Mouse (Mus musculus) hindbrain, postnatal 0 days (tissue): ENCODE data around the gene Krt25. TPM values are rescaled to one million over a fixed set of nuclear protein-coding genes. Genes with fewer than 3 reads are reported as not detected.

Experiments used
- ATAC-seq: fragments of 200-750 bp; cut with Nextera tagmentation; 2 replicates; pipeline ENCODE4 v1.8.0; 2017; ENCODE audit warnings: mild to moderate bottlenecking, moderate TSS enrichment, moderate library complexity
- DNase-seq: peaks from one replicate; pipeline ENCODE4 v3.0.0-alpha.2; 2015; ENCODE audit warnings: low spot score
- H3K27ac ChIP-seq: fragments of 300-500 bp; sonication (generic); 2 replicates; pipeline ENCODE4 v1.5.1; 2014; ENCODE audit warnings: mild to moderate bottlenecking
- H3K27me3 ChIP-seq: fragments of 300-500 bp; sonication (generic); 2 replicates; pipeline ENCODE4 v1.6.1; 2014; ENCODE audit warnings: low read length, mixed read lengths; ENCODE audit not compliant: insufficient read depth
- H3K36me3 ChIP-seq: fragments of 300-500 bp; sonication (generic); 2 replicates; pipeline ENCODE4 v1.6.1; 2014; ENCODE audit warnings: low read length, mixed read lengths; ENCODE audit not compliant: insufficient read depth
- H3K4me1 ChIP-seq: fragments of 300-500 bp; sonication (generic); 2 replicates; pipeline ENCODE4 v1.6.1; 2014; ENCODE audit warnings: antibody characterized with exemption, low read length, mixed read lengths; ENCODE audit not compliant: insufficient read depth
- H3K4me2 ChIP-seq: fragments of 300-500 bp; sonication (generic); 2 replicates; pipeline ENCODE4 v1.6.1; 2014; ENCODE audit warnings: low read depth, mild to moderate bottlenecking, low read length, moderate library complexity, mixed read lengths
- H3K4me3 ChIP-seq: fragments of 300-500 bp; sonication (generic); 2 replicates; pipeline ENCODE4 v1.5.1; 2014; ENCODE audit warnings: low read length
- H3K9ac ChIP-seq: fragments of 300-500 bp; sonication (generic); replicated peaks from 2 replicates; pipeline ENCODE4 v1.6.1; 2014; ENCODE audit warnings: mild to moderate bottlenecking, low read length, moderate library complexity, mixed read lengths
- H3K9me3 ChIP-seq: fragments of 300-500 bp; sonication (generic); 2 replicates; pipeline ENCODE4 v1.6.1; 2016; ENCODE audit warnings: low read length, mixed read lengths
- CTCF ChIP-seq: IDR thresholded peaks from 2 replicates; pipeline ENCODE4 v1.5.1; 2016; ENCODE audit warnings: antibody characterized with exemption, control low read depth, low read depth
- WGBS: fragments of 180-500 bp; shearing (Covaris S2); extraction: QIAGEN DNeasy Blood & Tissue Kit; methylation state at CpG from one replicate; pipeline ENCODE4 v1.1.7; 2014; 5-methylcytosine and 5-hydroxymethylcytosine counted together
- polyA plus RNA-seq: library from polyadenylated mRNA; unstranded; fragments of >200 nt; fragmentation: Nextera tagmentation; extraction: Ambion mirVana; gene quantifications from 2 replicates; pipeline ENCODE4 v1.2.1, GENCODE M21; 2015
- total RNA-seq: library from RNA; depleted of rRNA; stranded (reverse); fragments of >200 nt; gene quantifications from 2 replicates; pipeline ENCODE4 v1.2.3, GENCODE M21; 2014

The Krt25 gene
- total and polyA plus RNA-seq, 2 experiments from 2014 or later, result 1.3 TPM

GRCm38 (mm10) chr11:99283334-99283733 lies 39.4 kb downstream of the Krt25 start:
- DNase-seq, result no peak
- H3K4me2 ChIP-seq, result no peak overlapping the region

GRCm38 (mm10) chr11:99281116-99281515 lies 41.6 kb downstream of the Krt25 start:
- H3K27me3 ChIP-seq, result no peaks in the 10 kb centered on the region
- H3K4me1 ChIP-seq, result no peaks in the 10 kb centered on the region
- WGBS, result 79% methylated on average over 9 of the region's 9 CpGs
- no peak overlapping the region for H3K4me2 ChIP-seq
- TF ChIP-seq CTCF, result no peak
- no peaks in the 10 kb centered on the region for H3K36me3 ChIP-seq
- no peak for ATAC-seq
- no peak overlapping the region for H3K27ac ChIP-seq
- DNase-seq, result no peak
- no peak overlapping the region for H3K4me3 ChIP-seq
- H3K9ac ChIP-seq, result no peak overlapping the region
- no peaks in the 10 kb centered on the region for H3K9me3 ChIP-seq

More at GRCm38 (mm10) chr11:99283334-99283733, 39.4 kb downstream of the Krt25 start:
- Histone ChIP-seq H3K27me3 (no peaks in the 10 kb centered on the region), H3K9me3 (no peaks in the 10 kb centered on the region), H3K9ac (no peak overlapping the region), H3K4me3 (no peak overlapping the region), H3K36me3 (no peaks in the 10 kb centered on the region), H3K4me1 (no peaks in the 10 kb centered on the region), H3K27ac (no peak overlapping the region)
- WGBS, result 51% methylated on average over 4 of the region's 4 CpGs
- no peak for ATAC-seq
- no peak for TF ChIP-seq CTCF

GRCm38 (mm10) chr11:99279986-99280385 lies 42.8 kb downstream of the Krt25 start:
- no peak for DNase-seq
- H3K27me3 ChIP-seq, result no peaks in the 10 kb centered on the region
- H3K27ac ChIP-seq, result no peak overlapping the region
- no peak overlapping the region for H3K4me2 ChIP-seq
- ATAC-seq, result no peak
- H3K36me3 ChIP-seq, result no peaks in the 10 kb centered on the region
- no peak for TF ChIP-seq CTCF
- H3K9ac ChIP-seq, result no peak overlapping the region
- H3K4me1 ChIP-seq, result no peaks in the 10 kb centered on the region
- 49% methylated on average over 5 of the region's 5 CpGs for WGBS
- H3K9me3 ChIP-seq, result no peaks in the 10 kb centered on the region
- no peak overlapping the region for H3K4me3 ChIP-seq

- no peaks in the 10 kb centered on the region for H3K4me1 ChIP-seq
- TF ChIP-seq CTCF, result no peak
- no peak overlapping the region for H3K4me2 ChIP-seq
- no peaks in the 10 kb centered on the region for H3K27me3 ChIP-seq
- DNase-seq, result no peak
- H3K9me3 ChIP-seq, result no peaks in the 10 kb centered on the region
- H3K9ac ChIP-seq, result no peak overlapping the region
- ATAC-seq, result no peak
- no peak overlapping the region for H3K4me3 ChIP-seq
- H3K36me3 ChIP-seq, result no peaks in the 10 kb centered on the region
- 62% methylated on average over 7 of the region's 7 CpGs for WGBS
- H3K27ac ChIP-seq, result no peak overlapping the region
These were observed 46.0 kb downstream of the Krt25 start for GRCm38 (mm10) chr11:99276786-99277185.

- Histone ChIP-seq H3K9me3 (no peaks in the 10 kb centered on the region), H3K36me3 (no peaks in the 10 kb centered on the region), H3K27me3 (no peaks in the 10 kb centered on the region), H3K4me3 (no peak overlapping the region), H3K27ac (no peak overlapping the region), H3K4me1 (no peaks in the 10 kb centered on the region), H3K9ac (no peak overlapping the region), H3K4me2 (no peak overlapping the region)
- ATAC-seq, result no peak
- no peak for TF ChIP-seq CTCF
- DNase-seq, result no peak
- 90% methylated on average over 6 of the region's 6 CpGs for WGBS
These were observed 47.1 kb downstream of the Krt25 start for GRCm38 (mm10) chr11:99275624-99276023.

- Histone ChIP-seq H3K4me1 (no peaks in the 10 kb centered on the region), H3K27ac (no peak overlapping the region), H3K4me2 (no peak overlapping the region), H3K9ac (no peak overlapping the region), H3K27me3 (no peaks in the 10 kb centered on the region), H3K36me3 (no peaks in the 10 kb centered on the region), H3K9me3 (no peaks in the 10 kb centered on the region), H3K4me3 (no peak overlapping the region)
- 90% methylated on average over 4 of the region's 4 CpGs for WGBS
- ATAC-seq (no peak), DNase-seq (no peak)
- TF ChIP-seq CTCF, result no peak
These were observed 50.0 kb downstream of the Krt25 start for GRCm38 (mm10) chr11:99272721-99273120.

- no peaks in the 10 kb centered on the region for H3K36me3 ChIP-seq
- no peaks in the 10 kb centered on the region for H3K27me3 ChIP-seq
- TF ChIP-seq CTCF, result no peak
- H3K9me3 ChIP-seq, result no peaks in the 10 kb centered on the region
- H3K9ac ChIP-seq, result no peak overlapping the region
- no peak for ATAC-seq
- H3K27ac ChIP-seq, result no peak overlapping the region
- no peak overlapping the region for H3K4me2 ChIP-seq
- DNase-seq, result no peak
- 74% methylated on average over 7 of the region's 7 CpGs for whole genome bisulfite sequencing
- no peak overlapping the region for H3K4me3 ChIP-seq
- H3K4me1 ChIP-seq, result no peaks in the 10 kb centered on the region
These were observed 53.6 kb downstream of the Krt25 start for GRCm38 (mm10) chr11:99269192-99269591.
